Mouse (Mus musculus): Measurements from ENCODE around the gene Cfap61. TPM values are rescaled to one million over a fixed set of nuclear protein-coding genes. Genes with fewer than 3 reads are reported as not detected.

Gene Cfap61
- polyA plus RNA-seq, 1 experiment from 2014 or later, result not detected

DNA sequence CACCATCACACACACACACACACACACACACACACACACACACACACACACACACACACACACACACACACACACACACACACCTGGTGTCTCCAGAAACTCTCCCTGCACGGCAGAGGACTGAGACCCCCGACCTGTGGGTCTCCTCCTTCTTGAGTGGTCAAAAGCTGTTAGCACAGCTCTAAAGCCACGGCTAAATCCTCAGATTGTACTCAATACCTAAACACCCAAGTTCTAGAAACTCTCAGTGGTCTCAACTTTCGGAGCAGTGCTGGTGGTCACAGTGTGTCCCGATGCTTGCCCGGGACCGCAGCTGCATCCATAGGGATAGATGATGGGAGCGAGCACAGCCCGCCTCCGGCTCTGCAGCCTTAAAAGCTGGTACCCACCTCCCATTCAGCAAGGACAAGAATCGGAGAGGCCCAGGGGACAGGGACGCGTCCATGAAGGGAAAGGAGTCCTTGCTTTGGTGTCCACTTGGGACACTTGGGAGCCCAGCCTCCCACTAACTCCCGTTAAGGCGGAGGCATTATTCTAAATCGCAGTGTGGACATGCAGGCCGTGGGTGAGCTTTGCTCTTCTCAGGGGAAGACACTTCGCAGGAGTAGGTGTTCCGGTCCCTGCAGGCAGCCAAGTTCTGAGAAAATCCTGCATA is 284.4 kb downstream of the Cfap61 start:
- no peak overlapping the region for H3K4me3 ChIP-seq (ENCODE audit: inconsistent target)
- WGBS (ENCODE audit: missing documents), result 16% methylated on average over 19 of the region's 19 CpGs
- no peak overlapping the region for H3K27ac ChIP-seq
- H3K36me3 ChIP-seq (ENCODE audit: inconsistent target), result no peaks in the 10 kb centered on the region
- H3K79me2 ChIP-seq (ENCODE audit: inconsistent target), result no peaks in the 10 kb centered on the region

DNA sequence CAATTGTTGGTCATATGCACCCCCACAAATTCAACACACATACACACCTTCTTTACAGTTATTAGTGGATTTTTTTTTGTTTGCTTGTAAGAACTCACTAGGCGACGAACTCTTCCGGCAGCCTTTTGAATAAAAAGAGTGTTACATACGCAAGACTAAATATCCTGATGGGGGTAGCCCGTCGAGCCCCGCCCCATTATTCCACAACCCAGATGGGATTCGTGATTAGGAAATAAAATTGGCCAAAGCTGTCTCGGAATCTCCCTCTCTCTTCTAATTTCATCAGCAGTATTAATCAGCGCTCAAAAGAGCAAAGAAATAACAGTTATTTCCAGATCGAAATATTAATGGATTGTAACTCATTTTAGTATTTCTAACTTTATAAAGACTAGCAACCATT is 285.2 kb downstream of the Cfap61 start:
- Histone ChIP-seq H3K36me3 (ENCODE audit: inconsistent target) (no peaks in the 10 kb centered on the region), H3K79me2 (ENCODE audit: inconsistent target) (no peaks in the 10 kb centered on the region), H3K27ac (no peak overlapping the region), H3K4me3 (ENCODE audit: inconsistent target) (no peak overlapping the region)
- 24% methylated on average over 11 of the region's 11 CpGs for WGBS (ENCODE audit: missing documents)

DNA sequence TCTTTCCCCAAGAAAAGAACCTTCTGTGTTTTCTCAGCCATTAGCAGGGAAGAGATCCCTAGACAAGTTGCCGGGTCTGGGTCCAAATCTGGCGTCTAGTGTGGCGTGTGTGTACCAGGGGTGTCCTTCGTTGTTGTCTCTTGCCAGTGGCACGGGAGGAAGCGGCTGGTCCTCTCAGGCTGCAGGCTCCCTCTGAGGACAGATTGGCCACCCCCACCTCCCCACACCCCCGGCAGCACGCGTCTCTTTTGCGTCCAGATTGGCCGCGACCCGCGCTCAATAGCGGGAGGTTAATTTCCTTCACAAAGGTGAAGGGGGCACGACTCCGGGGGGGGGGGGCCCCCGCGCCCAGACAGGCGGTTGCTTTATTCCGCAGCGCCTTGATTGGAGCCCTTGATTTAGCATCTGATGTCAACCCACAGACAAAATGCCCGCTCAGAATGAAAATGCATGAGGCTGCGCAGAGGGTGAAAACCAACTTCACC is 286.0 kb downstream of the Cfap61 start:
- H3K27ac ChIP-seq, result no peak overlapping the region
- H3K4me3 ChIP-seq (ENCODE audit: inconsistent target), result no peak overlapping the region
- WGBS (ENCODE audit: missing documents), result 13% methylated on average over 24 of the region's 24 CpGs
- no peaks in the 10 kb centered on the region for H3K36me3 ChIP-seq (ENCODE audit: inconsistent target)
- no peaks in the 10 kb centered on the region for H3K79me2 ChIP-seq (ENCODE audit: inconsistent target)

- WGBS (ENCODE audit: missing documents), result 3% methylated on average over 74 of the region's 86 CpGs
- Histone ChIP-seq H3K36me3 (ENCODE audit: inconsistent target) (no peaks in the 10 kb centered on the region), H3K27ac (no peak within 1 kb of the TSS), H3K79me2 (ENCODE audit: inconsistent target) (no peaks in the 10 kb centered on the region), H3K4me3 (ENCODE audit: inconsistent target) (no peak within 1 kb of the TSS)
These were observed 286.7 kb downstream of the Cfap61 start, which contains the start of gene Insm1 for GRCm38 (mm10) chr2:146221076-146221928. TSS of gene Insm1 (plus strand) at chr2:146221921.

DNA sequence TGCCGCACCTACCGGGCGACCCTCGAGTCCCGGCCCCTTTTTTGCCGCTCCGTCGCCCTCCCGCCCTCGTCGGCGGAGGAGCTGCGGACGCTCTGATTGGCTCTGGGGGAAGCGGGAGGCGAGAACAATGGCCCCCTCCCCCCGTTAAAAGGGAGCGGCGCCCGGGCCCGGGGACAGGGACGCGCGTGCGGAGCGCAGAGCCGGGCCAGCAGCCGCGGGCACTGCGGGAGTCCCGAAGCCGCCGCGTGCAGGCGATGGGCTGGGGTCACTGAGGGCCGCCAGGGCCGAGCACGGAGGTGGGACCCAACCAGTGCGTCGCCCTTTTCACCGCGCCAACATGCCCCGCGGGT is 287.3 kb downstream of the Cfap61 start:
- 3% methylated on average over 35 of the region's 44 CpGs for WGBS (ENCODE audit: missing documents)
- H3K36me3 ChIP-seq (ENCODE audit: inconsistent target), result no peaks in the 10 kb centered on the region
- no peak overlapping the region for H3K4me3 ChIP-seq (ENCODE audit: inconsistent target)
- no peak overlapping the region for H3K27ac ChIP-seq
- H3K79me2 ChIP-seq (ENCODE audit: inconsistent target), result no peaks in the 10 kb centered on the region

DNA sequence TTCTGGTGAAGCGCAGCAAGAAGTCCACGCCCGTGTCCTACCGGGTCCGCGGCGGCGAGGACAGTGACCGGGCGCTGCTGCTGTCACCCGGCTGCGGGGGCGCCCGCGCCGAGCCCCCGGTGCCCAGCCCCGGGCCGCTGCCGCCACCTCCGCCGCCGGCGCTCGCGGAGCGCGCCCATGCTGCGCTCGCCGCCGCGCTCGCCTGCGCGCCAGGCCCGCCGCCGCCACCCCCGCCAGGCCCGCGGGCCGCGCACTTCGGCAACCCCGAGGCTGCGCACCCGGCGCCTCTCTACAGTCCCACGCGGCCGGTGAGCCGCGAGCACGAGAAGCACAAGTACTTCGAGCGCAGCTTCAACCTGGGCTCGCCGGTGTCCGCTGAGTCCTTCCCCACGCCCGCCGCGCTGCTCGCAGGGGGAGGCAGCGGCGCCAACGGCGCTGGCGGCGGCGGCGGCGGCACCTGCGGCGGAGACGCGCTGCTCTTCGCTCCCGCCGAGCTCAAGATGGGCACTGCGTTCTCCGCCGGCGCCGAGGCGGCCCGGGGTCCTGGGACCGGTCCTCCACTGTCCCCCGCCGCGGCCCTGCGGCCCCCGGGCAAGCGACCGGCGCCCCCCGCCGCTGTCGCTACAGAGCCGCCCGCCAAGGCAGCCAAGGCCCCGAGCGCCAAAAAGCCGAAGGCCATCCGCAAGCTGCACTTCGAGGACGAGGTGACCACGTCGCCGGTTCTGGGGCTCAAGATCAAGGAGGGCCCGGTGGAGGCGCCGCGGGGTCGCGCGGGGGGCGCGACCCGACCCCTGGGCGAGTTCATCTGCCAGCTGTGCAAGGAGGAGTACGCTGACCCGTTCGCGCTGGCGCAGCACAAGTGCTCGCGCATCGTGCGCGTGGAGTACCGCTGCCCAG is 287.9 kb downstream of the Cfap61 start:
- whole genome bisulfite sequencing (ENCODE audit: missing documents), result 2% methylated on average over 104 of the region's 133 CpGs
- Histone ChIP-seq H3K36me3 (ENCODE audit: inconsistent target) (no peaks in the 10 kb centered on the region), H3K4me3 (ENCODE audit: inconsistent target) (no peak overlapping the region), H3K27ac (no peak overlapping the region), H3K79me2 (ENCODE audit: inconsistent target) (no peaks in the 10 kb centered on the region)

- H3K27ac ChIP-seq, result no peak overlapping the region
- H3K4me3 ChIP-seq (ENCODE audit: inconsistent target), result no peak overlapping the region
- no peaks in the 10 kb centered on the region for H3K36me3 ChIP-seq (ENCODE audit: inconsistent target)
- WGBS (ENCODE audit: missing documents), result 2% methylated on average over 56 of the region's 75 CpGs
- no peaks in the 10 kb centered on the region for H3K79me2 ChIP-seq (ENCODE audit: inconsistent target)
These were observed 288.8 kb downstream of the Cfap61 start for GRCm38 (mm10) chr2:146223176-146223905.

- Histone ChIP-seq H3K27ac (no peak overlapping the region), H3K79me2 (ENCODE audit: inconsistent target) (no peaks in the 10 kb centered on the region), H3K4me3 (ENCODE audit: inconsistent target) (no peak overlapping the region), H3K36me3 (ENCODE audit: inconsistent target) (no peaks in the 10 kb centered on the region)
- 34% methylated on average over 7 of the region's 7 CpGs for WGBS (ENCODE audit: missing documents)
These were observed 289.6 kb downstream of the Cfap61 start for GRCm38 (mm10) chr2:146224141-146224540.

- Histone ChIP-seq H3K79me2 (ENCODE audit: inconsistent target) (no peaks in the 10 kb centered on the region), H3K36me3 (ENCODE audit: inconsistent target) (no peaks in the 10 kb centered on the region), H3K27ac (no peak overlapping the region), H3K4me3 (ENCODE audit: inconsistent target) (no peak overlapping the region)
- 18% methylated on average over 6 of the region's 6 CpGs for WGBS (ENCODE audit: missing documents)
These were observed 291.2 kb downstream of the Cfap61 start for GRCm38 (mm10) chr2:146225818-146226217.

DNA sequence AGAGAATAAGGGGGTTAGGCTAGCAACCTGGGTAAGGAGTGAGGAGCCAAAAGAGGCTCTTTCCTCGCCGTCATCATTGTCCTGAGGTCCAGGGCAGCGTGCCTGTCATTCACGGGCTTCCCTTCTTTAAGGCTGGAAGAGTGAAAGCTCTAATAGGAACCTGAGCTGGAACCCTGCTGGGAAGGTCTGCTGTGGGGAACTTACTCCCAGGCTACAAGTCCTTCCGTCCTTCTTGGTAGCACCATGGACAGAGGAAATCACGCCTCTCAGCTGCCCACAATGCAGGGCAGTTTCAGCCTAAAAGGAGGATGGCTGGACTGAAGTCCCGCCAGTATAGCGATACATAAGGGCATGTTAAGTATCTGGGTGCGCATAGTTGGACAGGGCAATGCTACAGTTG is 291.9 kb downstream of the Cfap61 start:
- WGBS (ENCODE audit: missing documents), result 11% methylated on average over 9 of the region's 9 CpGs
- Histone ChIP-seq H3K4me3 (ENCODE audit: inconsistent target) (no peak overlapping the region), H3K27ac (no peak overlapping the region), H3K79me2 (ENCODE audit: inconsistent target) (no peaks in the 10 kb centered on the region), H3K36me3 (ENCODE audit: inconsistent target) (no peaks in the 10 kb centered on the region)

GRCm38 (mm10) chr2:146227646-146228045 is 293.1 kb downstream of the Cfap61 start:
- H3K27ac ChIP-seq, result no peak overlapping the region
- H3K4me3 ChIP-seq (ENCODE audit: inconsistent target), result no peak overlapping the region
- no peaks in the 10 kb centered on the region for H3K79me2 ChIP-seq (ENCODE audit: inconsistent target)
- H3K36me3 ChIP-seq (ENCODE audit: inconsistent target), result no peaks in the 10 kb centered on the region
- WGBS (ENCODE audit: missing documents), result 89% methylated on average over 3 of the region's 3 CpGs

DNA sequence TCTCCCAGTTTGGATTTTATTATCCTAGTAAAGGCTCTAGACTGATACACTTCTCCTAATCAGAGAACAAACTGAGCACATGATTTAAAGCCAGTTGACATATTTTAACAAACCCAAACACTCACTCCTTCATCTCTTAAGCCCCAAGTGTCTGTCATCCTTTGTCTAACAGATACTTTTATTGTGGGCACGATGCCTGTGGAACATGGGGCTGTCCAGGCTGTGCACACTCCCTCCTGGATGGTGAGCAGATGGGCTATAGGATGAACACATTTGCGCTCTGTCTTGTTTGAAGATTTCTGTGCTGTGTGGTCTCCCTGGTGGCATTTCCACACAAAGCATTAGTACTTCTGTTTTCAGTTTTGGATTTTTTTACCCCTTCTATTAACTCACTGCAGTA is 293.9 kb downstream of the Cfap61 start:
- H3K79me2 ChIP-seq (ENCODE audit: inconsistent target), result no peaks in the 10 kb centered on the region
- H3K27ac ChIP-seq, result no peak overlapping the region
- 88% methylated on average over 2 of the region's 2 CpGs for WGBS (ENCODE audit: missing documents)
- no peak overlapping the region for H3K4me3 ChIP-seq (ENCODE audit: inconsistent target)
- H3K36me3 ChIP-seq (ENCODE audit: inconsistent target), result no peaks in the 10 kb centered on the region

DNA sequence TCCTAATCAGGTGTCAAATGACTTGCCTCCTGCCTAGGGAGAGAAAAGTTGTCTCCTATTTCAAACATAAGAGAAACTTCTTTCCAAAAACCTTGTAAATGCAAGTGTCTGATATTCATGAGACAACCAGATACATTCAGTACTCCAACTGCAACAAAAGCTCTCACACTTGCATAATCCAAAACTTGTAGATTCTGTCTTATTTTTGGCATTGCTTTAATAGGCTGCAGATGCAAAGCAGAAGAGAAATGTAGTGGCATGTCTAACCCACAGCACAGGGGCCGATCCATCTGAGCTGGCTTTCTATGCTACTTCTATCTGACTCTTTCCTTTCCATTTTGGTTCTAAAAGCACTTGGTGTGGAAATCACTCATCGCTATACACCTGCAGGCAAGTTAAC is 296.9 kb downstream of the Cfap61 start:
- Histone ChIP-seq H3K79me2 (ENCODE audit: inconsistent target) (no peaks in the 10 kb centered on the region), H3K27ac (no peak overlapping the region), H3K36me3 (ENCODE audit: inconsistent target) (no peaks in the 10 kb centered on the region), H3K4me3 (ENCODE audit: inconsistent target) (no peak overlapping the region)
- WGBS (ENCODE audit: missing documents), result 95% methylated on average over 2 of the region's 2 CpGs

DNA sequence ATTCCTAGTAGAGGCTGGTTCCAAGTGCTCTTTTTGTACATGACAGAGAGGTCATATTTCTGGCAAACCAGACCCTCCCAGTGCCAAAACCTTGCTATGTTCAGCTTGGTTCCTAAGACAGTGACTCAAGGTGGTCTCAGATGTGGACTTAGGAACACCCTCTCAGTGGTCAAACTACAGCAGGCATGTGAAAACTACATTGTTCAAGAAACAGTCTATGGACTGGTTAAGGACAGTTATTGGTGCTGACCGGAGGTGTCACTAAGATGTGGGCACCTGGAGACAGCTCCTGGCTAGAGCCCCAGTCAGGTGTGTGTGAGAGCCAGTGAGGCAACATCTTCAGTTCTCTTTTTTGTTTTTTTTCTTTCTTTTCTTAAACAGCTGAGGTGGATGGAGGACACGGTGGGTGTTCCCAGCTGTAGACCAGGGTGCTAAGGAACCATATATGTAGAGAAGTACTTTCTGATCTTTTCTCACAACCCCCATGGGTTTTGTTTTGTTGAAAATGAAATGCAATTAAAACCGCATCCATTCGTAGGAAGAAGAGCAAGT is 304.7 kb downstream of the Cfap61 start:
- no peaks in the 10 kb centered on the region for H3K79me2 ChIP-seq (ENCODE audit: inconsistent target)
- WGBS (ENCODE audit: missing documents), result 96% methylated on average over 4 of the region's 4 CpGs
- H3K27ac ChIP-seq, result no peak overlapping the region
- no peak overlapping the region for H3K4me3 ChIP-seq (ENCODE audit: inconsistent target)
- H3K36me3 ChIP-seq (ENCODE audit: inconsistent target), result no peaks in the 10 kb centered on the region; the same call in 1 of the 2 replicates
